Mouse (Mus musculus) mouse trophoblast stem cell (cell line): ENCODE measurements around the gene 6430628N08Rik.

Experiments used
- in situ Hi-C, 2 experiments: fragments of 300-500 bp; cut with MseI, MboI; formaldehyde crosslinking; loops; 2 replicates in 1 of 2; 3 replicates in 1 of 2; pipeline ENCODE4 v1.15.1; 2025

Gene 6430628N08Rik

GRCm38 (mm10) chr4:115885846-115886245 is 4.6 kb upstream of the 6430628N08Rik start:
- in situ Hi-C loops = no loop called here

- in situ Hi-C loops = no loop called here
Measured at GRCm38 (mm10) chr4:115886875-115887274, 3.6 kb upstream of the 6430628N08Rik start.

- in situ Hi-C loops = no loop called here
Measured at GRCm38 (mm10) chr4:115890066-115890465, 399 bp upstream of the 6430628N08Rik start.

- in situ Hi-C loops = no loop called here
Measured at GRCm38 (mm10) chr4:115894281-115894680, 3.8 kb downstream of the 6430628N08Rik start.

- in situ Hi-C loops = loop anchor here in 1 of 2 experiments (5.0 kb wide), 1 partner anchor 166 kb away; no protein-coding TSS in a partner anchor
Measured at GRCm38 (mm10) chr4:115897901-115898631, 7.6 kb downstream of the 6430628N08Rik start.

GRCm38 (mm10) chr4:115902816-115903215 is 12.4 kb downstream of the 6430628N08Rik start:
- in situ Hi-C loops = loop anchor here in 1 of 2 experiments (5.0 kb wide), 1 partner anchor 79 kb away; no protein-coding TSS in a partner anchor

GRCm38 (mm10) chr4:115904375-115904774 is 13.9 kb downstream of the 6430628N08Rik start:
- in situ Hi-C loops = loop anchor here in 1 of 2 experiments (5.0 kb wide), 1 partner anchor 78 kb away; no protein-coding TSS in a partner anchor

GRCm38 (mm10) chr4:115905701-115906100 is 15.2 kb downstream of the 6430628N08Rik start:
- in situ Hi-C loops = loop anchor here in 1 of 2 experiments (5.0 kb wide), 1 partner anchor 47 kb away; no protein-coding TSS in a partner anchor

GRCm38 (mm10) chr4:115906791-115907190 is 16.3 kb downstream of the 6430628N08Rik start:
- in situ Hi-C loops = loop anchor here in 1 of 2 experiments (5.0 kb wide), 1 partner anchor 46 kb away; no protein-coding TSS in a partner anchor

- in situ Hi-C loops = loop anchor here in 1 of 2 experiments (5.0 kb wide), 1 partner anchor 44 kb away; no protein-coding TSS in a partner anchor
Measured at GRCm38 (mm10) chr4:115907994-115908393, 17.5 kb downstream of the 6430628N08Rik start.

- in situ Hi-C loops = loop anchor here in 1 of 2 experiments (5.0 kb wide), 1 partner anchor 44 kb away; no protein-coding TSS in a partner anchor
Measured at GRCm38 (mm10) chr4:115908641-115909040, 18.2 kb downstream of the 6430628N08Rik start.

- in situ Hi-C loops = loop anchor here in 1 of 2 experiments (5.0 kb wide), 1 partner anchor 36 kb away; no protein-coding TSS in a partner anchor
Measured at GRCm38 (mm10) chr4:115911586-115911985, 21.1 kb downstream of the 6430628N08Rik start.

GRCm38 (mm10) chr4:115919911-115920310 is 29.4 kb downstream of the 6430628N08Rik start:
- in situ Hi-C loops = no loop called here

GRCm38 (mm10) chr4:115922688-115923087 is 32.2 kb downstream of the 6430628N08Rik start:
- in situ Hi-C loops = no loop called here

- in situ Hi-C loops = no loop called here
Measured at GRCm38 (mm10) chr4:115923262-115923880, 32.9 kb downstream of the 6430628N08Rik start.

- in situ Hi-C loops = no loop called here
Measured at GRCm38 (mm10) chr4:115927637-115928036, 37.2 kb downstream of the 6430628N08Rik start.

GRCm38 (mm10) chr4:115931556-115932088 is 41.2 kb downstream of the 6430628N08Rik start:
- in situ Hi-C loops = no loop called here

GRCm38 (mm10) chr4:115935835-115936581 is 45.5 kb downstream of the 6430628N08Rik start:
- in situ Hi-C loops = no loop called here

GRCm38 (mm10) chr4:115936646-115937045 is 46.2 kb downstream of the 6430628N08Rik start:
- in situ Hi-C loops = no loop called here

- in situ Hi-C loops = no loop called here
Measured at GRCm38 (mm10) chr4:115937061-115937976, 46.9 kb downstream of the 6430628N08Rik start.
